Mouse (Mus musculus): ENCODE results near the gene Rnf141.

DNA sequence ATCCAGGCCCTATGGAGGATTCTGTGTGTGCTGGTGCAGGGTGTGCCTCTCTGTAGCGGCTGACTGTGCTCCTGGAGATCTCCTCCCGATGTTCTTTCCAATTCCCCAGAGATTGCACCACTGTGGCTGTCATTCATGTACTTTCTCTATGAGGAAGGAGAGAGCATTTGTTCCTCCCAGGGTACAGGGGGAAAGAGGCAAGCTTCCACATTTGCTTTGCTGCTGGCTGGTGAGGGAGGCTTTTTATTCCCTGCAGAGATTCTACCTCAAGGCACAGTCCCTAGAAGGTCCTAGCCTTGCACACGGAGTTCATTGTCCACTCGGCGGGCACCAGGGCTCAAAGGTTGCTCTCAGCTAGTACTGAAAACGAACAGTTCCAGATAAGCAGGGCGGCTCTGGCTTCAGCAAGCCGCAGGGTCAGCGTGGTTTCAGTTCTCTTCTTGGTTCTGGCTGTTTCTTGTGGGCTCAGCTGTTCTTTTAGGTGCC is 47.3 kb upstream of the Rnf141 start:
- TF ChIP-seq POLR2A (IDR thresholded peaks at IDR 0.05; ENCODE audit: low read depth, low read length) (no peak), CTCF (IDR thresholded peaks at IDR 0.05; ENCODE audit: extremely low read depth, insufficient read depth, insufficient read length, insufficient replicate concordance) (no peak)
